Mouse (Mus musculus) bone marrow macrophage, adult 2 months (primary cell): ENCODE measurements around the gene Med17.

ENCODE experiments used
- CTCF ChIP-seq: IDR thresholded peaks from 2 replicates; pipeline ENCODE4 v1.5.1; 2012; ENCODE audit warnings: low read depth, mild to moderate bottlenecking, low read length, moderate library complexity
- POLR2A ChIP-seq: IDR thresholded peaks from 2 replicates; pipeline ENCODE4 v1.6.1; 2012; ENCODE audit warnings: mild to moderate bottlenecking, low read depth, low read length, borderline replicate concordance

GRCm38 (mm10) chr9:15288402-15288801 is 8.7 kb upstream of the Med17 start:
- TF ChIP-seq POLR2A, result no peak
- TF ChIP-seq CTCF, result no peak
